Mouse (Mus musculus): ENCODE results near the gene Ankdd1b.
A peak's percentile ranks its signal among the peaks of the same experiment; 100 is the strongest.

The Ankdd1b gene

GRCm38 (mm10) chr13:96470957-96471356 is at the start of gene Ankdd1b:
Ankdd1b (minus strand) TSS chr13:96471198.
- no peak for DNase-seq

- no peak for DNase-seq
Measured at GRCm38 (mm10) chr13:96517335-96517734, 46.3 kb upstream of the Ankdd1b start.

- no peak for DNase-seq
Measured at GRCm38 (mm10) chr13:96516249-96516648, 45.3 kb upstream of the Ankdd1b start.

- no peak for DNase-seq
Measured at GRCm38 (mm10) chr13:96514154-96514942, 43.4 kb upstream of the Ankdd1b start.

GRCm38 (mm10) chr13:96511893-96512292 is 40.9 kb upstream of the Ankdd1b start:
- DNase-seq: no peak

- DNase-seq: no peak
Measured at GRCm38 (mm10) chr13:96511262-96511661, 40.3 kb upstream of the Ankdd1b start.

- DNase-seq: peak; percentile 14 to 28
Measured at GRCm38 (mm10) chr13:96510635-96511034, 39.6 kb upstream of the Ankdd1b start.

GRCm38 (mm10) chr13:96507541-96507940 is 36.5 kb upstream of the Ankdd1b start:
- no peak for DNase-seq

- DNase-seq: no peak
Measured at GRCm38 (mm10) chr13:96506313-96506712, 35.3 kb upstream of the Ankdd1b start.

- DNase-seq: no peak
Measured at GRCm38 (mm10) chr13:96505661-96506060, 34.7 kb upstream of the Ankdd1b start.

GRCm38 (mm10) chr13:96499891-96500290 is 28.9 kb upstream of the Ankdd1b start:
- no peak for DNase-seq

GRCm38 (mm10) chr13:96496630-96497029 is 25.6 kb upstream of the Ankdd1b start:
- no peak for DNase-seq

GRCm38 (mm10) chr13:96490433-96490832 is 19.4 kb upstream of the Ankdd1b start, which contains the start of gene Gm17622:
Gm17622 (plus strand) TSS chr13:96490733.
- no peak for DNase-seq

- DNase-seq: no peak
Measured at GRCm38 (mm10) chr13:96487968-96488367, 17.0 kb upstream of the Ankdd1b start.

GRCm38 (mm10) chr13:96487230-96487629 is 16.2 kb upstream of the Ankdd1b start:
- DNase-seq: no peak

- DNase-seq: no peak
Measured at GRCm38 (mm10) chr13:96478991-96479390, 8.0 kb upstream of the Ankdd1b start.

GRCm38 (mm10) chr13:96477226-96477625 is 6.2 kb upstream of the Ankdd1b start:
- no peak for DNase-seq

GRCm38 (mm10) chr13:96470556-96470955 is 442 bp downstream of the Ankdd1b start:
- DNase-seq: no peak

GRCm38 (mm10) chr13:96468678-96469077 is 2.3 kb downstream of the Ankdd1b start:
- no peak for DNase-seq

- DNase-seq: no peak
Measured at GRCm38 (mm10) chr13:96465315-96465714, 5.7 kb downstream of the Ankdd1b start.

GRCm38 (mm10) chr13:96462644-96463043 is 8.4 kb downstream of the Ankdd1b start:
- DNase-seq: no peak

GRCm38 (mm10) chr13:96458606-96459005 is 12.4 kb downstream of the Ankdd1b start:
- DNase-seq: no peak

GRCm38 (mm10) chr13:96458018-96458417 is 13.0 kb downstream of the Ankdd1b start:
- no peak for DNase-seq

- no peak for DNase-seq
Measured at GRCm38 (mm10) chr13:96457566-96457965, 13.4 kb downstream of the Ankdd1b start.

- DNase-seq: no peak
Measured at GRCm38 (mm10) chr13:96454288-96454687, 16.7 kb downstream of the Ankdd1b start.
